Mouse (Mus musculus): Measurements from ENCODE around the gene Trim10. TPM values are rescaled to one million over a fixed set of nuclear protein-coding genes. Genes with fewer than 3 reads are reported as not detected.

Gene Trim10
- polyA plus RNA-seq, 2 experiments = 0.91 to 2.7 TPM

DNA sequence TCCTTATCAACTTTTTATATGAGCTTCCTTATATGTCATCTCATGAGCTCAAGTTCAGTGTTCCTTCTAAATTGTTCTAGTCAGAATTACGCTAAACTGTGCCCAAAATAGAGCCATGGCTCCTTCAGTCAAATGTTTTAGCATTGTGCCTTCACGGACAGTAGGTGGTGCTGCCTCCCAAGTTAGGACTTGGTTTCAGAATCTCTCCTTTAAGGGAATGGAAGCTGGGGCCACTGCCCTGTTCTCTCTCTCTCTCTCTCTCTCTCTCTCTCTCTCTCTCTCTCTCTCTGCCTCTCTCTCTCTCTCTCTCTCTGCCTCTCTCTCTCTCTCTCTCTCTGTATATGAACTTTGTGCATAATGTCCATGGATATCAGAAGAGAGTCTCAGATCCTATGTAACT lies 23.0 kb downstream of the Trim10 start:
- no peaks in the 10 kb centered on the region for H3K9me3 ChIP-seq (ENCODE audit: control insufficient read depth, low read length)
- no peak overlapping the region for H3K4me3 ChIP-seq (replicated peaks; ENCODE audit: low read length)
- no peaks in the 10 kb centered on the region for H3K4me1 ChIP-seq (ENCODE audit: control insufficient read depth, insufficient read depth, low read length)
- no peak for ATAC-seq (ENCODE audit: low FRiP score, low read depth)
- TF ChIP-seq POLR2A (IDR thresholded peaks at IDR 0.05; ENCODE audit: borderline replicate concordance, extremely low read depth, insufficient read depth, insufficient read length) = no peak
- no peaks in the 10 kb centered on the region for H3K36me3 ChIP-seq (ENCODE audit: control insufficient read depth, insufficient read depth, low read length)
- H3K27me3 ChIP-seq (ENCODE audit: control insufficient read depth, insufficient read depth, low read length) = no peaks in the 10 kb centered on the region
- DNase-seq (ENCODE audit: low spot score) = peak; percentile 25
- H3K4me2 ChIP-seq (replicated peaks; ENCODE audit: low read depth, low read length, severe bottlenecking) = no peak overlapping the region
- 18% methylated on average over 2 of the region's 2 CpGs for WGBS
- no peak overlapping the region for H3K27ac ChIP-seq (replicated peaks; ENCODE audit: low read depth, low read length)
- no peak overlapping the region for H3K9ac ChIP-seq (ENCODE audit: low read depth, low read length, severe bottlenecking)

DNA sequence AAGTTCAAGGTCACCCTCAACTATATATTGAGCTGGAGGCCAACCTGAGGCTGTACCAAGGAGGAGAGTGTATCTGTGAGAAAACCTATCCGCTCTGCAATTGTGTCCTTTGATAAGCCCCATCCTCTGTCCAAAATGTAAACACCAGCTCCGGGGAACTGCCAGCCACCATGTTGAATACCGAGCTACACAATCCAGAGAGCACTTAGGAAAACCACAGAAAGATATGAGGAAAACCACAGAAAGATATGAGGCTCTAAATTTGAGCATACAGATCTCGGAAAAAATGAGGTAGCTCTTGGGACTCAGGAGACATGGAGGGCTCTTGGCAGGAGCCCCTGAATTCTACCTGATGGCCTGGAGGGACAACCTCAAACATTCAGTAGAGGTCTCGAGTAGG lies 24.0 kb downstream of the Trim10 start:
- H3K9me3 ChIP-seq (ENCODE audit: control insufficient read depth, low read length) = no peaks in the 10 kb centered on the region
- 67% methylated on average over 5 of the region's 5 CpGs for WGBS

DNA sequence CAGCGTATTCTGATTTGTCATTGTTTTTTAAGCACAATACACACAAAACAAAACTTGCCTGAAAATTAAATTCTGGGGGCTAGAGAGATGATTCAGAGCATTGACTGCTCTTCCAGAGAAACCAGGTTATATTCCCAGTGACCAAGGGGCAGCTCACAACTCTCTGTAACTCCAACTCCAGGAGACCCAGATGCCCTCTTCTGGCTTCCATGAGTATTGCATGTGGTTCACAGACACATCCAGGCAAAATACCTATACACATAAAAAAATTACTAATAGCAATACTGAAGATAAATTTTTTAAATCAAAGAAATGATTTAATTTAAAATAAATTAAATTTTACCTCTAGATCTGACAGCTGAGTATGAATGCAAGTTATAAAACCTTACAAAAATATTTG lies 27.2 kb downstream of the Trim10 start:
- H3K4me3 ChIP-seq (replicated peaks; ENCODE audit: low read length) = no peak overlapping the region
- no peaks in the 10 kb centered on the region for H3K27me3 ChIP-seq (ENCODE audit: control insufficient read depth, insufficient read depth, low read length)
- H3K4me1 ChIP-seq (ENCODE audit: control insufficient read depth, insufficient read depth, low read length) = no peaks in the 10 kb centered on the region
- no peak overlapping the region for H3K27ac ChIP-seq (replicated peaks; ENCODE audit: low read depth, low read length)
- no peak for ATAC-seq (ENCODE audit: low FRiP score, low read depth)
- no peak for TF ChIP-seq POLR2A (IDR thresholded peaks at IDR 0.05; ENCODE audit: borderline replicate concordance, extremely low read depth, insufficient read depth, insufficient read length)
- WGBS = 91% methylated on average over 1 of the region's 1 CpGs
- no peak overlapping the region for H3K9ac ChIP-seq (ENCODE audit: low read depth, low read length, severe bottlenecking)
- peak; percentile 29 for DNase-seq (ENCODE audit: low spot score)
- no peak overlapping the region for H3K4me2 ChIP-seq (replicated peaks; ENCODE audit: low read depth, low read length, severe bottlenecking)
- no peaks in the 10 kb centered on the region for H3K36me3 ChIP-seq (ENCODE audit: control insufficient read depth, insufficient read depth, low read length)
- H3K9me3 ChIP-seq (ENCODE audit: control insufficient read depth, low read length) = no peaks in the 10 kb centered on the region

More for the DNA sequence above, 24.0 kb downstream of the Trim10 start:
- Histone ChIP-seq H3K4me3 (replicated peaks; ENCODE audit: low read length) (no peak overlapping the region), H3K9ac (ENCODE audit: low read depth, low read length, severe bottlenecking) (no peak overlapping the region), H3K36me3 (ENCODE audit: control insufficient read depth, insufficient read depth, low read length) (no peaks in the 10 kb centered on the region), H3K27ac (replicated peaks; ENCODE audit: low read depth, low read length) (no peak overlapping the region), H3K4me1 (ENCODE audit: control insufficient read depth, insufficient read depth, low read length) (no peaks in the 10 kb centered on the region), H3K27me3 (ENCODE audit: control insufficient read depth, insufficient read depth, low read length) (no peaks in the 10 kb centered on the region), H3K4me2 (replicated peaks; ENCODE audit: low read depth, low read length, severe bottlenecking) (no peak overlapping the region)
- no peak for DNase-seq (ENCODE audit: low spot score)
- no peak for TF ChIP-seq POLR2A (IDR thresholded peaks at IDR 0.05; ENCODE audit: borderline replicate concordance, extremely low read depth, insufficient read depth, insufficient read length)
- no peak for ATAC-seq (ENCODE audit: low FRiP score, low read depth)

DNA sequence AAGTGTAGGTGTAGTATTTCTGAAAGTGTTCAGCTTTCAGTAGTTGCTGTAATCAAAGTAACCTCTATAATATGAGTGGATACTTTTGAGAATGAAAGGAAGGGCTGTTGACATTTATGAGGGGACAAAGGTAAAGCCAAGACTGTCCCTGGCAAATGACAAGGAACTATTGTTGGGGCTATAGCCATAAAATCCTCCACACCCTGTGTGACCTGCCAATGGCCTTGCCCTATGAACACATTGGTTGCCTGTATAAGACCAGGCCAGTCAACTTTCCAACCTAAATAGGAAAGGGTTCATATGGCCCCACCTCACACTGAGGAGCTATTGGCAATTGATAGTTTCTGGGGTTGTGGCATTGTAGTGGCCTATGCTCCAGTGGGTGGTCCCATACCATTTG lies 27.7 kb downstream of the Trim10 start:
- ATAC-seq (ENCODE audit: low FRiP score, low read depth) (no peak), DNase-seq (ENCODE audit: low spot score) (no peak)
- Histone ChIP-seq H3K27ac (replicated peaks; ENCODE audit: low read depth, low read length) (no peak overlapping the region), H3K4me2 (replicated peaks; ENCODE audit: low read depth, low read length, severe bottlenecking) (no peak overlapping the region), H3K4me3 (replicated peaks; ENCODE audit: low read length) (no peak overlapping the region), H3K9ac (ENCODE audit: low read depth, low read length, severe bottlenecking) (no peak overlapping the region), H3K4me1 (ENCODE audit: control insufficient read depth, insufficient read depth, low read length) (no peaks in the 10 kb centered on the region), H3K36me3 (ENCODE audit: control insufficient read depth, insufficient read depth, low read length) (no peaks in the 10 kb centered on the region), H3K9me3 (ENCODE audit: control insufficient read depth, low read length) (no peaks in the 10 kb centered on the region), H3K27me3 (ENCODE audit: control insufficient read depth, insufficient read depth, low read length) (no peaks in the 10 kb centered on the region)
- no peak for TF ChIP-seq POLR2A (IDR thresholded peaks at IDR 0.05; ENCODE audit: borderline replicate concordance, extremely low read depth, insufficient read depth, insufficient read length)

DNA sequence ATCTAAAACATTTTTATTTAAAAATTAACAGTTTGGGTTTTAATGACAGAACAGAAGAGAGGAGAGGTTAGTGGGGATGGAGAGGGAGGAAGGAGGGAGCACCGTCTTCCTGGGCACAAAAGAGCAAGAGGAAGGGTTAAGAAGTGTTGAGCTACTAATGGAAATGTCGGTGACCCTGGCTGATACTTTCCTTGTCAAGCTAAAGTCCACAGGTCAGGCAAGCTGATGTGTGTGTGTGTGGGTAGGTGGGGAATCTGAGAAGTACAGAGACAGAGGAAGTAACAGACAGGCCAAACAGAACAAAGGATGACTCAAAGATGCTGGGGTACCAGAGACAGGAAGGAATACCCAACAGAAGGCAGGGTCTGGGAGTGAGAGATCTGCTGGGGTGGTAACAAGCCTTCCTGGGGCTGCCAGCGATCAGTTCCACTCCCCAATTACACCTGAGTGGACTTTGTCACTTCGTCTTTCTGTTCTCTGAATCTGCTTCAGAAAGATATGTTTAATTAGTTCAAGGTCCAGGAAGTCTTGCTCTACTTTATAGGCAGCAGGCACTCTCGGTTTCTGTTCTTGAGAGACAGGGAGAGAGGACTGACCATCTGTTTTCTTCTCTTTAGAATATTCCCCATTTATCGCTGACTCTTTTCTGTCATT lies 28.3 kb downstream of the Trim10 start, which contains the start of gene Trim31:
Gene Trim31 (plus strand): TSS at position 567 of the 654 bp plus-strand sequence.
- no peaks in the 10 kb centered on the region for H3K4me1 ChIP-seq (ENCODE audit: control insufficient read depth, insufficient read depth, low read length)
- WGBS = 61% methylated on average over 6 of the region's 6 CpGs

More for the DNA sequence above, 28.3 kb downstream of the Trim10 start, which contains the start of gene Trim31:
- ATAC-seq (ENCODE audit: low FRiP score, low read depth) (no peak), DNase-seq (ENCODE audit: low spot score) (no peak)
- no peak for TF ChIP-seq POLR2A (IDR thresholded peaks at IDR 0.05; ENCODE audit: borderline replicate concordance, extremely low read depth, insufficient read depth, insufficient read length)
- no peak within 1 kb of the TSS for H3K9ac ChIP-seq (ENCODE audit: low read depth, low read length, severe bottlenecking)
- H3K27me3 ChIP-seq (ENCODE audit: control insufficient read depth, insufficient read depth, low read length) = no peaks in the 10 kb centered on the region
- H3K4me3 ChIP-seq (replicated peaks; ENCODE audit: low read length) = no peak within 1 kb of the TSS
- H3K9me3 ChIP-seq (ENCODE audit: control insufficient read depth, low read length) = no peaks in the 10 kb centered on the region
- H3K27ac ChIP-seq (replicated peaks; ENCODE audit: low read depth, low read length) = no peak within 1 kb of the TSS
- no peaks in the 10 kb centered on the region for H3K36me3 ChIP-seq (ENCODE audit: control insufficient read depth, insufficient read depth, low read length)
- H3K4me2 ChIP-seq (replicated peaks; ENCODE audit: low read depth, low read length, severe bottlenecking) = no peak within 1 kb of the TSS

All from limb, embryonic 14.5 days (tissue).